Mouse (Mus musculus): ENCODE measurements around the gene Bahcc1.

The Bahcc1 gene

GRCm38 (mm10) chr11:120218176-120218856, 14.4 kb upstream of the Bahcc1 start:
- Histone ChIP-seq H3K36me3 (ENCODE audit: insufficient read depth, low read length) (no peaks in the 10 kb centered on the region), H3K9me3 (ENCODE audit: low read length) (peaks cover 11% of the 10 kb centered on the region; the same call in 1 of the 2 replicates), H3K4me3 (replicated peaks; ENCODE audit: low read length) (no peak overlapping the region), H3K4me1 (replicated peaks; ENCODE audit: low read depth, low read length) (peaks cover 41% of the 10 kb centered on the region), H3K27me3 (ENCODE audit: insufficient read depth, low read length) (peaks cover 30% of the 10 kb centered on the region)
- TF ChIP-seq NANOG (IDR thresholded peaks at IDR 0.05; ENCODE audit: borderline replicate concordance, low read length) (no peak), CTCF (conservative IDR thresholded peaks at IDR 0.05; ENCODE audit: low read length) (no peak), POU5F1 (IDR thresholded peaks at IDR 0.05; ENCODE audit: borderline replicate concordance, low read length) (no peak)

GRCm38 (mm10) chr11:120218946-120219345, 13.8 kb upstream of the Bahcc1 start:
- Histone ChIP-seq H3K27me3 (ENCODE audit: insufficient read depth, low read length) (peaks cover 35% of the 10 kb centered on the region), H3K4me1 (replicated peaks; ENCODE audit: low read depth, low read length) (peaks cover 45% of the 10 kb centered on the region), H3K4me3 (replicated peaks; ENCODE audit: low read length) (no peak overlapping the region), H3K36me3 (ENCODE audit: insufficient read depth, low read length) (no peaks in the 10 kb centered on the region), H3K9me3 (ENCODE audit: low read length) (peaks cover 11% of the 10 kb centered on the region; the same call in 1 of the 2 replicates)
- TF ChIP-seq CTCF (conservative IDR thresholded peaks at IDR 0.05; ENCODE audit: low read length) = no peak
- TF ChIP-seq NANOG (IDR thresholded peaks at IDR 0.05; ENCODE audit: borderline replicate concordance, low read length) = no peak
- no peak for TF ChIP-seq POU5F1 (IDR thresholded peaks at IDR 0.05; ENCODE audit: borderline replicate concordance, low read length)

- H3K36me3 ChIP-seq (ENCODE audit: insufficient read depth, low read length) = no peaks in the 10 kb centered on the region
- peaks cover 46% of the 10 kb centered on the region for H3K27me3 ChIP-seq (ENCODE audit: insufficient read depth, low read length)
- TF ChIP-seq POU5F1 (IDR thresholded peaks at IDR 0.05; ENCODE audit: borderline replicate concordance, low read length) = no peak
- TF ChIP-seq CTCF (conservative IDR thresholded peaks at IDR 0.05; ENCODE audit: low read length) = no peak
- TF ChIP-seq NANOG (IDR thresholded peaks at IDR 0.05; ENCODE audit: borderline replicate concordance, low read length) = no peak
- peaks cover 11% of the 10 kb centered on the region; the same call in 1 of the 2 replicates for H3K9me3 ChIP-seq (ENCODE audit: low read length)
- no peak overlapping the region for H3K4me3 ChIP-seq (replicated peaks; ENCODE audit: low read length)
- H3K4me1 ChIP-seq (replicated peaks; ENCODE audit: low read depth, low read length) = peaks cover 56% of the 10 kb centered on the region
Observed at GRCm38 (mm10) chr11:120219916-120220522, 12.7 kb upstream of the Bahcc1 start.

- Histone ChIP-seq H3K4me1 (replicated peaks; ENCODE audit: low read depth, low read length) (peaks cover 59% of the 10 kb centered on the region), H3K36me3 (ENCODE audit: insufficient read depth, low read length) (peaks cover 4% of the 10 kb centered on the region), H3K27me3 (ENCODE audit: insufficient read depth, low read length) (peaks cover 52% of the 10 kb centered on the region), H3K4me3 (replicated peaks; ENCODE audit: low read length) (no peak overlapping the region), H3K9me3 (ENCODE audit: low read length) (peaks cover 11% of the 10 kb centered on the region; the same call in 1 of the 2 replicates)
- TF ChIP-seq POU5F1 (IDR thresholded peaks at IDR 0.05; ENCODE audit: borderline replicate concordance, low read length) (no peak), NANOG (IDR thresholded peaks at IDR 0.05; ENCODE audit: borderline replicate concordance, low read length) (no peak), CTCF (conservative IDR thresholded peaks at IDR 0.05; ENCODE audit: low read length) (no peak)
Observed at GRCm38 (mm10) chr11:120220963-120221827, 11.6 kb upstream of the Bahcc1 start.

GRCm38 (mm10) chr11:120222425-120223104, 10.2 kb upstream of the Bahcc1 start:
- no peak for TF ChIP-seq CTCF (conservative IDR thresholded peaks at IDR 0.05; ENCODE audit: low read length)
- TF ChIP-seq POU5F1 (IDR thresholded peaks at IDR 0.05; ENCODE audit: borderline replicate concordance, low read length) = no peak
- no peak for TF ChIP-seq NANOG (IDR thresholded peaks at IDR 0.05; ENCODE audit: borderline replicate concordance, low read length)
- peaks cover 11% of the 10 kb centered on the region; the same call in 1 of the 2 replicates for H3K9me3 ChIP-seq (ENCODE audit: low read length)
- peaks cover 52% of the 10 kb centered on the region for H3K27me3 ChIP-seq (ENCODE audit: insufficient read depth, low read length)
- peaks cover 18% of the 10 kb centered on the region for H3K36me3 ChIP-seq (ENCODE audit: insufficient read depth, low read length)
- no peak overlapping the region for H3K4me3 ChIP-seq (replicated peaks; ENCODE audit: low read length)
- H3K4me1 ChIP-seq (replicated peaks; ENCODE audit: low read depth, low read length) = peaks cover 59% of the 10 kb centered on the region

- Histone ChIP-seq H3K9me3 (ENCODE audit: low read length) (peaks cover 11% of the 10 kb centered on the region; the same call in 1 of the 2 replicates), H3K36me3 (ENCODE audit: insufficient read depth, low read length) (peaks cover 30% of the 10 kb centered on the region), H3K27me3 (ENCODE audit: insufficient read depth, low read length) (peaks cover 52% of the 10 kb centered on the region), H3K4me3 (replicated peaks; ENCODE audit: low read length) (no peak overlapping the region; the same call in 1 of the 2 replicates), H3K4me1 (replicated peaks; ENCODE audit: low read depth, low read length) (peaks cover 59% of the 10 kb centered on the region)
- no peak for TF ChIP-seq POU5F1 (IDR thresholded peaks at IDR 0.05; ENCODE audit: borderline replicate concordance, low read length)
- no peak for TF ChIP-seq NANOG (IDR thresholded peaks at IDR 0.05; ENCODE audit: borderline replicate concordance, low read length)
- no peak for TF ChIP-seq CTCF (conservative IDR thresholded peaks at IDR 0.05; ENCODE audit: low read length)
Observed at GRCm38 (mm10) chr11:120223586-120224487, 8.9 kb upstream of the Bahcc1 start.

Measured in E14TG2a.4 (cell line).